Mouse (Mus musculus) layer of hippocampus, adult 2 months (tissue): ENCODE measurements around the gene Gm14496. TPM values are rescaled to one million over a fixed set of nuclear protein-coding genes. Genes with fewer than 3 reads are reported as not detected.
"Not testable (repeated sequence)": the region's sequence is repeated elsewhere in the genome, so short reads cannot be mapped to it uniquely, and the experiment has no call there.

Source experiments
- DNase-seq, 2 experiments: peaks; one replicate each; pipeline ENCODE4 v3.0.0; 2022; ENCODE audit warnings: low spot score in 2 of 2
- H3K27ac ChIP-seq: fragments of 200-600 bp; 2 replicates; pipeline ENCODE4 v1.8.1; 2022
- H3K4me3 ChIP-seq: fragments of 200-600 bp; 2 replicates; pipeline ENCODE4 v1.8.1; 2022; ENCODE audit warnings: mild to moderate bottlenecking
- CTCF ChIP-seq: fragments of 200-600 bp; conservative IDR thresholded peaks from 2 replicates; pipeline ENCODE4 v1.8.1; 2022; ENCODE audit warnings: antibody characterized with exemption, mild to moderate bottlenecking, moderate library complexity
- long read RNA-seq, 2 experiments: library from polyadenylated mRNA; stranded (forward); transcript quantifications; one replicate each; pipeline ENCODE4 v2.0.0; 2021; ENCODE audit warnings: borderline mapping rate in 2 of 2
- total RNA-seq, 2 experiments: library from RNA; stranded (reverse); gene quantifications; 2 replicates each; pipeline ENCODE4 v1.2.3; 2021

The Gm14496 gene
- not detected for total RNA-seq
- long read RNA-seq, experiment 1 = 0 reads
- long read RNA-seq, experiment 2 = 0 reads

GRCm38 (mm10) chr2:181990829-181991228 lies at the start of gene Gm14496:
Gene Gm14496, plus strand, starts transcription at chr2:181991129.
- H3K27ac ChIP-seq = no peak within 1 kb of the TSS
- H3K4me3 ChIP-seq = no peak within 1 kb of the TSS

DNA sequence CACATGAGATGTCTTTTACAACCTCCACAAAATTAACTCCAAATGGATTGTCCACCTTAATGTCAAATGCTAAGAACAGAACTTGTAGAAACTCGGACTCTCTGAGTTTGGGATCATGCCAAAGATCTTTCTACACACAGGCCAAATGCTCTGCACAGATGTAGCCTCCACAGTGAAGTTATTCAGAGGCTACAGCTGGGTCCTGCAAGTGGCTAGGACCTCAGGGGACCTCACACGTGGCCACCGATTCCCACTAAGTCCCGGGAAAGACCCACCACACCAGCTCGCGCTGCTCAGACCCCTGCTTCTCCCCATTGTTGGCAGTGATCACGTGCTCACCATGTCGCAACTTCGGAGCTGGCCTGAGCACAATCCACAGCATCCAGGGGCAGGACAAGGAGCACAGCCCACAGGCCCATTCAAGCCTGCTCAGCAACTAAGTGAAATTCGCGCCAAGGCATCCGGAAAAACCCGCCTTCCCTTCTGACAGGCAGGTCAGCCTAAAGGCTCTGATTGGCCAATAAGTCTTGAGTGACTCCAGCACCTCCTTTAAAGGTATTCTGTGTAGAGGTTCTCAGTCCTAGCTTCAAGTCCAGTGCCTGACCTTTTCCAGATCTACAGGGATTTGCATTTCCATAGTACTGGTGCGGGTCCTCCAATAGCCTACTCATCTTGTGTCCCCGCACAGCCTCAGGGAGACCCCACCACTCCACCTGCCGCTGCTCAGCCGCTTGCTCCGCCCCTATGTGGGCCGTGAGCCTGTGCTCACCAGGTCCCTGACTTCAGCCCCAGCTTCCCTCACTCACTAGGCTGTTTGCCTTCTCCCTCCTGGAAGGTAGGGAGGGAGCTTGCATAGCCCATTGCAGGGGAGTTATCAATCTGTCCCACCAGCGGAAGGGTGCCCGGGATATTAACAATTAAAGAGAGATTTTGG lies 37.9 kb upstream of the Gm14496 start:
- not testable (repeated sequence) for DNase-seq, H3K4me3 ChIP-seq

More at GRCm38 (mm10) chr2:181990829-181991228, at the start of gene Gm14496:
- no peak for TF ChIP-seq CTCF
- no peak for DNase-seq

GRCm38 (mm10) chr2:181968395-181968794 lies 22.5 kb upstream of the Gm14496 start:
- no peak for TF ChIP-seq CTCF
- no peak for DNase-seq
- H3K4me3 ChIP-seq = no peak overlapping the region
- no peak overlapping the region for H3K27ac ChIP-seq

More for the DNA sequence above, 37.9 kb upstream of the Gm14496 start:
- H3K27ac ChIP-seq = not testable (repeated sequence)

GRCm38 (mm10) chr2:181969187-181969586 lies 21.7 kb upstream of the Gm14496 start:
- no peak for TF ChIP-seq CTCF
- no peak overlapping the region for H3K27ac ChIP-seq
- no peak for DNase-seq
- no peak overlapping the region for H3K4me3 ChIP-seq

GRCm38 (mm10) chr2:181981969-181982368 lies 9.0 kb upstream of the Gm14496 start:
- H3K27ac ChIP-seq, DNase-seq, H3K4me3 ChIP-seq: not testable (repeated sequence)

Other genes with a start within 250 kb of the Gm14496 start
- 10 to 100 TPM; 32.3 to 34.0 TPM for gene Myt1, start 227.8 kb upstream of the Gm14496 start, total RNA-seq
- gene Pcmtd2, start 153.3 kb upstream of the Gm14496 start, total RNA-seq = 10 to 100 TPM; 86.2 to 87.0 TPM
- 10 to 100 TPM; 28.5 to 29.0 TPM for gene Polr3k, start 126.8 kb upstream of the Gm14496 start, total RNA-seq